13 mouse cellular contexts compared by ENCODE assay signal in genomic region chr6:126808134-126808533, GRCm38 (mm10). TPM values are rescaled to one million over a fixed set of nuclear protein-coding genes. Genes with fewer than 3 reads are reported as not detected.
DNase-seq lines count a peak whose midpoint lies in the region; ATAC-seq and TF ChIP-seq lines count a peak whose summit lies in the region.
"Had no signal": no experiment of that assay in that cellular context is flagged by ENCODE, and none has a peak within 500 bp of the region (broad histone marks: within the 10 kb centered on the region; RNA-seq: fewer than 3 reads in every experiment).

No protein-coding gene starts in this region.

- no peaks in the 10 kb centered on the region for H3K27me3 ChIP-seq in heart, embryonic 12.5 days (replicated peaks)
- no peaks in the 10 kb centered on the region for H3K27me3 ChIP-seq in heart, embryonic 11.5 days (ENCODE audit: control insufficient read depth, insufficient read depth, low read length)
- H3K27me3 ChIP-seq in heart, postnatal 0 days (ENCODE audit: control insufficient read depth, insufficient read depth, low read length): no peaks in the 10 kb centered on the region
- H3K27me3 ChIP-seq in thymus, adult 2 months (ENCODE audit: control insufficient read depth, insufficient read depth, low read length): no peaks in the 10 kb centered on the region
- H3K27me3 ChIP-seq: embryonic facial prominence, embryonic 13.5 days had no signal

- H3K4me1 ChIP-seq in heart, embryonic 12.5 days (replicated peaks): no peaks in the 10 kb centered on the region
- H3K4me1 ChIP-seq in heart, embryonic 11.5 days (ENCODE audit: control insufficient read depth, insufficient read depth, low read length): no peaks in the 10 kb centered on the region
- H3K4me1 ChIP-seq in lung, adult 2 months (ENCODE audit: control insufficient read depth, insufficient read depth, low read length): no peaks in the 10 kb centered on the region; the same call in 1 of the 2 replicates
- H3K4me1 ChIP-seq in heart, postnatal 0 days (ENCODE audit: control insufficient read depth, insufficient read depth): no peaks in the 10 kb centered on the region
- peaks cover 3% of the 10 kb centered on the region; the same call in 1 of the 2 replicates for H3K4me1 ChIP-seq in thymus, adult 2 months (replicated peaks; ENCODE audit: control insufficient read depth, insufficient read depth, low read length)
- H3K4me1 ChIP-seq: embryonic facial prominence, embryonic 13.5 days had no signal

- ATAC-seq in heart, embryonic 12.5 days (ENCODE audit: insufficient number of reproducible peaks, low FRiP score): peak; percentile 42; the same call in 1 of the 2 replicates
- ATAC-seq in heart, embryonic 11.5 days (replicated peaks; ENCODE audit: insufficient number of reproducible peaks, low FRiP score, low TSS enrichment): no peak
- 0 out of 2 replicates have a peak, but pooled peaks have one; percentile 44 for ATAC-seq in heart, postnatal 0 days (ENCODE audit: insufficient read depth, low read depth)

- 50% methylated on average over 4 of the region's 4 CpGs for WGBS in heart, embryonic 12.5 days
- 53% methylated on average over 4 of the region's 4 CpGs for WGBS in heart, embryonic 11.5 days (ENCODE audit: insufficient replicate concordance)
- 34% methylated on average over 4 of the region's 4 CpGs for WGBS in lung, adult 2 months
- whole genome bisulfite sequencing in heart, postnatal 0 days: 41% methylated on average over 4 of the region's 4 CpGs
- 13% methylated on average over 4 of the region's 4 CpGs for WGBS in thymus, adult 2 months

- no peak overlapping the region for H3K4me2 ChIP-seq in heart, embryonic 12.5 days
- H3K4me2 ChIP-seq in heart, embryonic 11.5 days: no peak overlapping the region
- no peak overlapping the region for H3K4me2 ChIP-seq in heart, postnatal 0 days (ENCODE audit: low read depth, low read length)
- H3K4me2 ChIP-seq: embryonic facial prominence, embryonic 13.5 days had no signal

- H3K4me3 ChIP-seq in heart, embryonic 12.5 days: no peak overlapping the region
- H3K4me3 ChIP-seq in heart, embryonic 11.5 days (ENCODE audit: low read depth, low read length): no peak overlapping the region
- peak overlapping the region; percentile 39 for H3K4me3 ChIP-seq in lung, adult 2 months (replicated peaks; ENCODE audit: extremely low read depth, low read depth, low read length)
- H3K4me3 ChIP-seq in heart, postnatal 0 days (ENCODE audit: low read depth, low read length): no peak overlapping the region
- H3K4me3 ChIP-seq in thymus, adult 2 months (ENCODE audit: control insufficient read depth, insufficient read depth, low read length): no peak overlapping the region
- H3K4me3 ChIP-seq: embryonic facial prominence, embryonic 13.5 days had no signal

- TF ChIP-seq EP300 in heart, postnatal 0 days (IDR thresholded peaks at IDR 0.05; ENCODE audit: low read depth): no peak

- no peak for TF ChIP-seq POLR2A in lung, adult 2 months (IDR thresholded peaks at IDR 0.05; ENCODE audit: borderline replicate concordance, extremely low read depth, low read depth, low read length)
- no peak for TF ChIP-seq POLR2A in thymus, adult 2 months (IDR thresholded peaks at IDR 0.05; ENCODE audit: control insufficient read depth, extremely low read depth, insufficient read depth, low read length, poor library complexity)

- no peaks in the 10 kb centered on the region for H3K9me3 ChIP-seq in heart, embryonic 12.5 days (replicated peaks)
- H3K9me3 ChIP-seq in heart, embryonic 11.5 days (replicated peaks; ENCODE audit: control insufficient read depth, low read length): no peaks in the 10 kb centered on the region
- H3K9me3 ChIP-seq in heart, postnatal 0 days (replicated peaks; ENCODE audit: control insufficient read depth, low read length): no peaks in the 10 kb centered on the region
- H3K9me3 ChIP-seq: embryonic facial prominence, embryonic 13.5 days had no signal

- TF ChIP-seq CTCF in lung, adult 2 months (IDR thresholded peaks at IDR 0.05; ENCODE audit: insufficient read depth, low read length): no peak
- TF ChIP-seq CTCF in heart, postnatal 0 days (IDR thresholded peaks at IDR 0.05; ENCODE audit: low read depth): no peak
- no peak for TF ChIP-seq CTCF in thymus, adult 2 months (IDR thresholded peaks at IDR 0.05; ENCODE audit: borderline replicate concordance, control insufficient read depth, extremely low read depth, insufficient read depth, low read length, poor library complexity)

- H3K27ac ChIP-seq in heart, embryonic 12.5 days (ENCODE audit: poor library complexity, severe bottlenecking): no peak overlapping the region
- H3K27ac ChIP-seq in heart, embryonic 11.5 days (ENCODE audit: low read depth, low read length): no peak overlapping the region
- H3K27ac ChIP-seq in heart, postnatal 0 days (ENCODE audit: low read depth): no peak overlapping the region
- H3K27ac ChIP-seq in thymus, adult 2 months (ENCODE audit: control insufficient read depth, insufficient read depth, low read length): no peak overlapping the region
- H3K27ac ChIP-seq: embryonic facial prominence, embryonic 13.5 days had no signal

- H3K9ac ChIP-seq in heart, embryonic 12.5 days: no peak overlapping the region
- H3K9ac ChIP-seq in heart, embryonic 11.5 days (ENCODE audit: low read depth, low read length): no peak overlapping the region
- H3K9ac ChIP-seq in heart, postnatal 0 days (replicated peaks; ENCODE audit: low read depth, low read length): no peak overlapping the region
- H3K9ac ChIP-seq: embryonic facial prominence, embryonic 13.5 days had no signal

- DNase-seq in lung, adult 2 months: no peak
- no peak for DNase-seq in lung, adult 18-20 months
- DNase-seq in heart, postnatal 0 days (ENCODE audit: low spot score): peak; percentile 16
- DNase-seq in naive thymus-derived CD4-positive, alpha-beta T cell, adult 2 months (ENCODE audit: low read depth): peak; percentile 30
- DNase-seq in thymus, adult 2 months: no peak
- DNase-seq in spleen, postnatal 36 days (ENCODE audit: low spot score in 2 of 2): no peak
- DNase-seq: cerebellum, adult 11 months; gastrocnemius, postnatal 25 days; kidney, adult 2 months had no signal

- no peaks in the 10 kb centered on the region for H3K36me3 ChIP-seq in heart, embryonic 12.5 days
- H3K36me3 ChIP-seq in heart, embryonic 11.5 days (ENCODE audit: control insufficient read depth, insufficient read depth, low read length): no peaks in the 10 kb centered on the region
- no peaks in the 10 kb centered on the region for H3K36me3 ChIP-seq in heart, postnatal 0 days (replicated peaks; ENCODE audit: control insufficient read depth, insufficient read depth, low read length)
- no peaks in the 10 kb centered on the region for H3K36me3 ChIP-seq in thymus, adult 2 months (ENCODE audit: control insufficient read depth, insufficient read depth, low read length)
- H3K36me3 ChIP-seq: embryonic facial prominence, embryonic 13.5 days had no signal

RNA-seq across cellular contexts. Expression of gene Ndufa9, which starts 40.8 kb away (rescaled TPM):
- 346 and 353 TPM in 2 replicates for polyA plus RNA-seq in heart, embryonic 12.5 days (2016; fragmentation: Nextera tagmentation; extraction: Ambion mirVana)
- 299 and 352 TPM in 2 replicates for polyA plus RNA-seq in heart, embryonic 11.5 days (2014; fragmentation: Nextera tagmentation; extraction: Ambion mirVana)
- polyA plus RNA-seq in lung, adult 2 months (2012; rRNA removed): 46.2 and 69.8 TPM in 2 replicates
- 532 and 638 TPM in 2 replicates for total RNA-seq in heart, postnatal 0 days (2014; rRNA removed; ENCODE audit: low replicate concordance)
- polyA plus RNA-seq in heart, postnatal 0 days (2015; fragmentation: Nextera tagmentation; extraction: Ambion mirVana): 799 and 823 TPM in 2 replicates
- 88.7 and 98.3 TPM in 2 replicates for polyA plus RNA-seq in thymus, adult 2 months (2012; rRNA removed)

RNA-seq across cellular contexts. Expression of gene Akap3, which starts 44.8 kb away (rescaled TPM):
- not detected in 2 replicates for polyA plus RNA-seq in heart, embryonic 12.5 days (2016; fragmentation: Nextera tagmentation; extraction: Ambion mirVana)
- not detected in 2 replicates for polyA plus RNA-seq in heart, embryonic 11.5 days (2014; fragmentation: Nextera tagmentation; extraction: Ambion mirVana)
- polyA plus RNA-seq in lung, adult 2 months (2012; rRNA removed): not detected in 2 replicates
- total RNA-seq in heart, postnatal 0 days (2014; rRNA removed; ENCODE audit: low replicate concordance): not detected in 2 replicates
- not detected in 2 replicates for polyA plus RNA-seq in heart, postnatal 0 days (2015; fragmentation: Nextera tagmentation; extraction: Ambion mirVana)
- polyA plus RNA-seq in thymus, adult 2 months (2012; rRNA removed): 0.04 TPM in 1 of 2 replicates, not detected in the other
- total RNA-seq: gastrocnemius, postnatal 25 days had no signal
- polyA plus RNA-seq: embryonic facial prominence, embryonic 13.5 days; neural tube, embryonic 11.5 days had no signal

Comparison
In these comparisons a context has a peak if more than half of its experiments do, and no peak if none do; other contexts are left out.
1. DNase-seq: peak in heart, postnatal 0 days (single experiment) and naive thymus-derived CD4-positive, alpha-beta T cell, adult 2 months (single experiment); none in lung, adult 2 months (single experiment), lung, adult 18-20 months (0 of 2), thymus, adult 2 months (single experiment) and spleen, postnatal 36 days (0 of 2).